Mouse (Mus musculus) liver, embryonic 14.5 days (tissue): ENCODE data around the gene Olfr645.

ENCODE experiments used
- CTCF ChIP-seq: IDR thresholded peaks from 2 replicates; pipeline ENCODE4 v1.5.1; 2016; ENCODE audit warnings: antibody characterized with exemption, low read depth, control low read depth
- EP300 ChIP-seq: IDR thresholded peaks from 2 replicates; pipeline ENCODE4 v1.6.1; 2016; ENCODE audit warnings: antibody characterized with exemption, low read depth

- TF ChIP-seq EP300 = no peak
- no peak for TF ChIP-seq CTCF
These were observed 13.5 kb downstream of the Olfr645 start, which contains the start of gene Olfr644 for GRCm38 (mm10) chr7:104071769-104072168.
